Mouse (Mus musculus) spleen, embryonic (tissue): ENCODE measurements around the gene H2afy.

Experiments
- CTCF ChIA-PET: fragments of 350-600 bp; sonication (Branson Sonifier 250); formaldehyde crosslinking; loops from one replicate; lab custom pipeline; 2022; lab: Charles Lee

H2afy gene

DNA sequence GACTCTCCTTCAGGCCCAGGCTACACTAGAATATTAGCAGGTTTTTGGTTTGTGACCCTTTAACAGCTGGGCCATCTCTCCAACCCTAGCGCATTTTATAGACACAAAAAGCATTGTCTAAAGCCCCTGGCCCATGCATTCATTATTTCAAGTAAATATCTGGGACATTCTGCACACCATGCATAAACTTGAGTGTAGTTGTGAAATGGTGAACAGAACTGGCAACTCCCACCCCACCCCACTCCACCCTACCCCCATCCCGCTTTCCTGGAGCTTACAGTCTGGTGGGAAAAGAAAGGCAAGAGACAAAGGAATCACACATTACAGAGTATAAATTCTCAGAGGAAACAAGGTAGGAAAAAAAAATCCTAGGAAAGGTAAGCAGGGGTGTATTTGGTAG lies at the start of gene H2afy:
Gene H2afy (minus strand): TSS at position 162 of the 400 bp plus-strand sequence.
- CTCF ChIA-PET, result no interaction called here

DNA sequence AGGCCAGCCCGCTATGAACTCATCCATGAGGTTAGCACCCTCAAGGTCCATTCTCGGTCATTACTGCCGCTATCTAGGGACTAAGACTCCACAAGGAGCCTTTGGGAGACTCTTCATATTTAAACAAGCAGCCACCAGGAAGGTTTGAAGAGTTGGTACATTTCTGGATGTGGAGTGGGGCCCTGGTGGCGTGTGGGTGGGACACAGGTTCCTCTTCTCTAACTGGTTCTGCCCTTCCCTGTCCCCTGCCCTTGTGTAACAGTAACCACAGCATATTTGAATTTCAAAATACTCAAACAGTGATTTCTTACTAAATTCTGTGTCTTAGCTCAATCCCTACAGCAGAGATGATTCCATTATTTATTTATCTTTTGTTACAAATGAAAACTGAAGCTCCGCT lies 47.5 kb upstream of the H2afy start:
- CTCF ChIA-PET, result interaction anchor here (0.6 kb wide), 1 partner anchor 1754 kb away, joined by 14 read pairs; no protein-coding TSS in a partner anchor

DNA sequence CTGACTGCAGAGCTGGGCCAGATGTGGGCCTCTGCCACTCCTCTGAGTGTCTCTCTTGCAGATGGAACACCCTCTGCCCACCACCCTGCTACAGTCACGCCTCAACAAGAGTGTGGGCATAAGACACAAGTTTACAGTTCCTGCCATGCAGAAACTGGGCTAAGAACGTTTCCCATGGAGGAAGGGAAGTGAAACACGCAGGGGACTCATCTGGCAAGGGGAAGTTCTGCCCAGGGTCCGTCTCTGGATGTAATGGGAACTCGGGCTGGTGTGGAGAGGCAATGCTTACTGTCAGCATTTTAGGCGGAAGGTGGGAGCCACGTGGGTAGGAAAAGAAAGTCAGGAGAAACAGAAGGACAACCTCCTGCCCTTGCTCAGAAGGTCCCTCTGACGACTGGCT lies 45.3 kb upstream of the H2afy start:
- CTCF ChIA-PET, result no interaction called here

DNA sequence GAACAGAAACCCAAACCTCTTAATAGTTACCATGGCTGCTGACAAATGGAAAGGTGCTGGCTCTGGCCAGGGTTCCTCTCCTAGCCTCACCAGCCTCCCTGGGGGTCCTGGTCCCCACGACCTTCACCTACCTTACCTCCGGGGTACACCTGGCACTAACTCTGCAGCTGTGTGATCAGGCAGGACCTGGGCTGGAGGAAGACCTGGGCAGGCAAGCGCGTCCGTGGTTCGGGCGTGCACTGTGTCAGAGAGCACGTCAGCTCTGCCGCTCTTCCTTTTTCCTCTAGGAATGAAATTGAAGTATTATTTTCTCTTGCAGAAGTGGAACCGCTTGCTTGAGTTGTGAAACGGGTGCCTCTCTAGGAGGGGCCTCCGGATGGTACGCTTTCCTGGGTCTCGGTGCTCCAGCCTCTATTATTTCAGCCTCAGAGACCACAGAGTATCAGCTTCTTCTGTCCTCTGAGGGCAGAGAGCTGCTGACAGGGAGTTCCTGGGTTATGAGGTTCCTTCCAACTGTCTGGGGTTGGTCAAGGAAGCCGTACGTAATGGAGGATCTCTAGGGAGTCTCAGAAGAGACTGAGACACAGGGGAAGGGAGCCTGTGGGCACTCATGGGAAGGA lies 42.4 kb upstream of the H2afy start, which contains the start of gene Tifab:
Gene Tifab (minus strand): TSS at position 470 of the 620 bp plus-strand sequence.
- CTCF ChIA-PET, result no interaction called here

DNA sequence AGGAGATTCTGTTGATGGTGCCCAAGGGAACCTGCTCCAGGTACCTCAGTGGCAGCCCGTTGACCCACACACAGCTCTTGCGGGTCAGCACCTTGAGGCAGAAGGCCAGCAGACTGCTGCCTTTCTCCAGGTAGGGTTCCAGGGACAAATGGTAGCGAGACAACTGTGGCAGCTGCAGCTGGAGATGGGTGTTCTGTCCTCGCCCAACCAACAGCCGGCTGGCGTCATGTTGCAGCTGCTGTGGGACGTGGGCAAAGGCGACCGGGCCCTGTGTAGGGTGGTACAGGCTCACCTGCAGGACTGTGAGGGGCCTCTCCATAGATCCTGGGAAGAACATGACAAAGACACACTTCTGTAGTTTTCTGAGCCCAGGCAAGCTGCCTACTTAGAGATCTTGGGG lies 40.1 kb upstream of the H2afy start:
- CTCF ChIA-PET, result interaction anchor here (1.1 kb wide), 1 partner anchor 11 kb away, joined by 3 read pairs; no protein-coding TSS in a partner anchor

DNA sequence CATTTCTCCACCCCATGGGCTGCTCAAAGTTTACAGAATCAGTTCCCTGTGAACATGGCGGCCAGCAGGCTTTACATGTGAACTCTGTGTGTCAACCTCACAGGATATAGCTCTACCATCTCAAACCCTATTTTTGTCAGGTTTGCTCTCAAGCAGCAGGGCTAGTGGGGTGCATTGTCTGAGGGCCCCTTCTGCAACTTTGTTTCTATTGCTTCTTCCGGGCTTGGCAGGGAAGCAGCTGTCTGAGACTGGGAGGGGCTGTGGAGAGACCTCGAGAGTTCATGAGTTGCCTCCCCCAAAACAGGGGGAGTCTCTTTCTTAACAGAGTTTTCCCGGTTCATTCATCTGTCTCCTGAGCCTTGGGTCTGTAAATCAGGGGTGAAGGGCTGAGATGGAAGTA lies 39.7 kb upstream of the H2afy start:
- CTCF ChIA-PET, result interaction anchor here (1.1 kb wide), 1 partner anchor 11 kb away, joined by 3 read pairs; no protein-coding TSS in a partner anchor

DNA sequence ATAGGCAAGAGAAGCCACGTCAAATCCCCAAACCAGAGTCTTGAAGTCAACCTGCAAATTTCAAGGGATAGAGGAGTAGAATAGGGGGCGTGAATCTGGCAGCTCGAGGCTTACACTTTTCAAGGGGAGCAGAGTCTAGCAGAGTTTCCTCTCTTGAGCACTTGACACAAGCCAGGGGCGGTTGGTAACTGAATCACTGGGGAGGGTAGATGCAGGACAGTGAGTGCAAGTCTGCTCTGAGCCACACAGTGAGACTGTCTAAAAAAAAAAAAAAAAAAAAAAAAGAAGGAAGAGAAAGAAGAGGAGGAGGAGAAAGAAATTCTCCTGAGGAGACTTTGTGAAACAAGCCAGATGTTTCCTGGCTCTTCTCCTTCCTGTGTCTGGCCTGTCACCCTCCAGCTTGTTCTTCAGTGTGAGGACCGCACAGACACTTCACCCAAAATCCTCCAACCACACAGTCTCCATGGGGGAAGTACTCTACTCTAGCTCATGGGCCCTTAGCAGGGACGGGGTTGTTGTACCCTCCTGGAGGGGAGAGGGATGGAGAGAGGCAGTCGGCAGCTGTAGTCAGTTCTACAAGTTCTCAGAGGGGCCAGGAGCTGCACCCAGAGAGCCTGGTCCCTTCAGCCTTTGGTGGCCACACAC lies 36.9 kb upstream of the H2afy start:
- CTCF ChIA-PET, result interaction anchor here (0.6 to 0.8 kb wide), 3 partner anchors 20 to 35 kb away, joined by 3 to 5 read pairs (median 3); no protein-coding TSS in a partner anchor

DNA sequence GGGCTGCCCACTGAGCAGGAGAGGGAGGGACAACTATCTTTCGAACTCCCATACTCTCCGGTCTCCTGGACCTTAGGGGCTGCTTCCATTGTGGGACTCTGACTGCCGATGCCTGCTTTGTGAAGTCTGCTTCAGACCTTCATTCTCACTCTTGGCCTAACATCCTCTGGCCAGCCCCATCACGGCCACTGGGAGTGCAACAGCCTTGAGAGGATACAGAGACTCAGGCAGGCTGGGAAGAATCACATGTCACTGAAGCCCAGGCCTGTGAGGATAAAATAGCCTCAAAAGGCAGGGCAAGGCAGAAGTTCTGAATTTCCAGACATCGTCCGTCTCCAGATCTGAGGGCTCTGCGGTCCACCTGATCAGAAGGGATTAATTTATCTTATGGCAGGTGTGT lies 35.9 kb upstream of the H2afy start:
- CTCF ChIA-PET, result no interaction called here

DNA sequence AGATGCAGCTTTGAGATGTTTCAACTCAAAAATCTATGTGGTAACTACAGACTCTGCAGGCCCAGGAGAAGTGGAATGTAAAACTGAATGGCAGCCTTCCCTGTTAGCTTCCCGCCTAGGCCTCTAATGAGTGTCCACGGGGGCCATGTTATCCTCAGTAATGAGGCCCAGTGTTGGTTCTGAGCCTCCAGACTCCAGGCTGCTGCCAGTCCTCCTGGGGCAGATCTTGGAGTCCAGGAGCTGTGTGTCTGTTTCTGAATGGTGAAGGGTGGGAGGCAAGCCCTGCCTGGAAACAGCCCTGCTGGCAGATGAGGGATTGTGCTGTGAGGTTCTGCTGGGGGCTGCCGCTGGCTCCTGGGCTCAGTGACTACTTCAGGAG lies 32.2 kb upstream of the H2afy start:
- CTCF ChIA-PET, result interaction anchor here (0.6 to 0.7 kb wide), 2 partner anchors 17 to 110 kb away, joined by 3 to 14 read pairs; no protein-coding TSS in a partner anchor

DNA sequence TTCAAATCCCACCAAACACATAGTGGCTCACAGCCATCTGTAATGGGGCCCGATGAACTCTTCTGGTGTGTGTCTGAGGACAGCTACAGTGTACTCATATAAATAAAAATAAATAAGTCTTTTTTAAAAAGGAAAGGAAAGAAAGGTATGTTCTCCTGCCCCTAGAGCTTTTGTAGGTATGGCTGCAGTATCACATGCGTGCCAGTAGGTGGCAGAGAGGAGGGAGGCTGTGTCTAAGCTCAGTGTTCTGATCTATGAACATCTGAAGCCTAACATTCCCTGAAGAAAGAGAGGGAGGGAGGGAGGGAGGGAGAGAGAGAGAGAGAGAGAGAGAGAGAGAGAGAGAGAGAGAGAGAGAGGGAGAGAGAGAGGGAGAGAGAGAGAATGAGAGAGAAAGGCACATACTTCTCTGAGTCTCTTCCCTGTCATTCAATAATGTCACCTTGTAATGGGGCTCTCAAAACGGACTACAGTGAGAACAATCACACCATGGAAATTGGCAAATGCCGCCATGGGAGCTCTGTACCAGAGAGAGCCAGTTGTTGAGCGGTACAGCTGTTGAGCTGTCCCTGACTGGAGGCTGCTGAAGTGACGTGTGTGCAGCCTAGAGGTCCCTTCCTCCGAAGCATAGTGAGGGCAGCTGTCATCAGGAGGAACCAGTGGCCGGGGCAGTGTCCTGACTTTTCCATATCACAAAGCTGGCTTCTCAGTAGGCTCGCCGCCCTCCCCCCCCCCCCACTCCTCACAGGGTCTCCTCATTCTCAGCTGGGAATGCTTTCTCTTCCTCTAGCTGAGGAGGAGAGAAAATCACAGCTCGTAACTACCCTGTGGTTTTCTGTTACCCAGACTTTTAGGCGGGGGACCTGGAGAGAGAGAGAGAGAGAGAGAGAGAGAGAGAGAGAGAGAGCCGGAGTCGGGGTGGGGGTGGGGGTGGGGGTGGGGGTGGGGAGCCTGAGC lies 31.6 kb upstream of the H2afy start:
- CTCF ChIA-PET, result interaction anchor here (0.6 to 1.7 kb wide), 3 partner anchors 14 to 109 kb away, joined by 3 to 8 read pairs (median 4); no protein-coding TSS in a partner anchor

DNA sequence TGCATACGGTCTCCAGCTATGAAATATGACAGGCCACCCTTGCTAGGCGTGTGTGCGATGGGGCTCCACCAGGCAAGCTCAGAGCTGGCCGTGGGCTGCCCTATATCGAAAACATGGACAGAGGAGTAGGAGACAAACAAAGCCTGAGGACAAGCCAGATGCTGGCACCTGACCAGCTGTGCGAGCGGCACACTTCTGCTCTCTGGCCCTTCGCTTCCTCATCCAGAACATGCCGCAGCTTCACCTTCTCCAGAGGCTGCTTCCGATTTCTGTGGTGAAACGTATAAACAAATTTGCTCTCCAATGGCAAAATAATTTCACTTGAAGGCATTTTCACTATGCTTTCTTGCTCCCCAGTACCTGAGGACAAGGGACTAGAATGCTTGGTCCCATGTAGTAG lies 29.4 kb upstream of the H2afy start:
- CTCF ChIA-PET, result no interaction called here

DNA sequence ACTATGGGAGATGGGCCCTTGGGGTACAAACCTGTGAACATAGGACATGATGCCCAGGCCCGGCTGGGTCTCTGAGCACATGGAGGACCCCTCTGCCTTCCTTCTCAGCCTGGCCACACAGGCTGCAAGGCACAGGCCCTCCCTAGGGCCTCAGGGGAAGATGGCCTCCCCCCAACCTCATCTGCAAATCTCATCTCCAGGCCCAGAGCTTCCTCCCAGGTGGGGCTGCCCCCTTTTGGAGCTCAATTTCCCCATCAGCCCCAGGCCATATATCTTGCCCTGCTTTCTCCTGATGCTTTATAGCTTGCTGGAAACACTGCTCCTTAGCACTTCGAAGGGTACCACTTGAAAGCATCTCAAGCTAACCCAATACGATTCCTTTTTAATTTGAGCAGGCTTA lies 28.2 kb upstream of the H2afy start:
- CTCF ChIA-PET, result interaction anchor here (1.0 kb wide), 1 partner anchor 11 kb away, joined by 3 read pairs; no protein-coding TSS in a partner anchor

DNA sequence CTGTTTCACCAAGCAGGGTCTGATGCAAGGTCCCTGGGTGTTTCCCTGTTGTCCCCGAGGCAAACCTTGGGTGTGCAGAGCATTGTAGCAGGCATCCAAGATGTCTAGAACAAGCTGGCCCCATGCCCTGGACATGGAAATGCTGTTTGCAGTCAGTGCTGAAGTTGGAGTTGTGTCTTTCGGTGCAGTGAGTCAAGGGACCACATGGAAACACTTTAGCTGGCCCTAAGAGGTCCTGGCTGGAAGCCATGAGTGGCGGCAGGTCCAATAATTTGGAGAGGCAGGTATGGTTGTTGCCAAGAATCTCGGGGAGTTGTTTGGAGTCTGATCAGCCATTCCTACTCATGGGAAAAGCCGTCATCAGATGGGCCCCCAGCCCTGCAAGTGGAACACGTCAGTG lies 27.6 kb upstream of the H2afy start:
- CTCF ChIA-PET, result no interaction called here

DNA sequence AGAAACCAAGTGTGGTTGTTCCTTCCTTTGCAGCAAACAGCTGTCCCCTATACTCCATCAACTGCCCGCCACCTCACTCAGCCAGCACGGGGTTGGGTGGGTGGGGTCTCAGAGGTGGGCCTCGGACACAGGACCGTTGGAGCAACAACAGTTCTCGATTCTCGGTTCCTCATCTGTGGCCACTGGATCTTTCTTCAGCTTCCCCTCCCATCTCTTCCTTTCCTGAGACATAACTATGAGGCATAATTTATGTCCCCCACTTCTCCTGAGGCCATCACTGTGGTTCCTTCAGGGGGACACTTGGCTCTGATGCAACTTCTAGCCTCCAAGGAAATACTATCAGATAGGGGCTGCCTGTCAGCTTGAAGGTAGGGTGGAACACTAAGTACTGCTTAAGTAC lies 26.7 kb upstream of the H2afy start:
- CTCF ChIA-PET, result no interaction called here

DNA sequence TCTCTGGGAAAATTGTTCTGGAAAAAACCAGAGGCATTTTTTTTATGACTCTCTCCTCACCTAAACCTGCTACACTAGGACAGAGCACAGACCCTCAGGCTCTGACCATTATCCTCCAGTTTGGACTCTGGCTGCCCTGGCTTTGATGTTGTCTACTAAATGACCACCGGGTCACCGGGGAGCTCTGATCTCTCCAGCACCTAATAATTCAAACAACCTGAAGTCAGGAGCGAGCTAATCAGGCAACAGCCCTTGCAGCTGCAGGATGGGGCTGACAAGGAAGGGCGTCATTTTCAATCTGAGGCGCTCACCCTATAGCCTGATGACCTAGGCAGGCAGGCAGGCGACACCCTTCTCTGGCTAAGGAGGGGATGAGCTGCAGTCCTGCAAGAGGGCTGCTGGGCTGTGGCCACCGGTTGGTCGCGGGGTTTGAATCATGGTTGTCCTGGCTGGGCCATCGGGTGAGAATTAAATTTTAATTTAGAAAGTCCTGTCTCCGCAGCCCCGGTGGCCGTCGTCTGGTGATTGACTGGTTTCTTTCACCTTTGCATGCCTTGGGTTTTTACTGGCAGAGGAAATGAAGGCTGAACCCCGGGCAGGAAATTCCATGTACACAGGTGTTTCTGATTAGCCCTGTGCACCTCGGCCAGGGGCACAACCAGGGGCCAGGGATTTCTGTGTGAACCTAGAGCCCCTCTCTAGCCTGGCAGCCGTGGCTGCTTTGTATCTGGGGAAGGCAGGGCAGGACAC lies 23.6 kb upstream of the H2afy start:
- CTCF ChIA-PET, result no interaction called here

DNA sequence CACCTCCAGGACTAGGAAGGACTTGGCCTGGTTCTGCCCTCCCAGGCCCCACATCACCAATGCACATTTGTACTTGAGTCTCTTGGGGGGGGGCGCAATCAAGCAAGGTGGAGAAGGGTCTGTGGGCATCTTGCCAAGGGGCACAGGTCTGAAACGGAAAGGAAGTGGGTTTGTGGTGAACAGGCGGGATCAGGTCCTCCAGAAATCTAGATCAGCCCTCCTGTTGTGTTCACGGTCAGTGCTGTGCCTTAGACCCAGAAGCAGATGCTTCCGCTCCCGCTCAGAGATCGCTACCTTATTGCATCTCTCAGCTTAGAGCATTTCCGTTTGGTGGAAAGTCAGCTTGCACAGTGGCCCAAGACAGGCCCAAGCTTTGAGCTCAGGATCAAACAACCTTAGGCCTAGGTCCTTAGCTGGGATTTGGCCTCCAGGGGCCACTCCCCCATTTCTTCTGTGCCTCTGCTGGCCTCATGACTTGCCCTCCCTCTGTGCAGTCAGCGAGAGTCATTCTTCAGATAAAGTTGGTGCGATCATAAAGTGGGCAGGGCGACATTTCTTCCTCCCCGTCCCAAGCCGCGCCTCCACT lies 22.9 kb upstream of the H2afy start:
- CTCF ChIA-PET, result no interaction called here

DNA sequence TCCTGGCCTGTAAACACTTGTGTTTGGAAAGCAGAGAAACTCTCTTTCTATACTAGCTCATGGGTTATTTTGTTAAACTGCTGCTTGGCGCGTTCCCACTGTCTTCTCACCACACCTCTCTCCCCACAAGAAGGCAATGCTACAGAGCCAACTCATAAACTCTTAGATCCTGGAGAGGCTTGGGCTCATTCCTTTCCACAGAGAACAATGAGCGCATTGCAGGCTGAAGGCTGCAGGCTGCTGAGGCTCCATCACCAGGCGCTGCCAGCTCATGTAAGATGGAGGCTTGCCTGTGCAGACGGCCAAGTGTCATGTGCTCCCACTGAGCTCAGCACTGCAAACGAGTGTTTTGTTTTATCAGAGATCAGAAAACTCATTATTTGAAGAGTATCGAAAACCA lies 19.5 kb upstream of the H2afy start:
- CTCF ChIA-PET, result no interaction called here

DNA sequence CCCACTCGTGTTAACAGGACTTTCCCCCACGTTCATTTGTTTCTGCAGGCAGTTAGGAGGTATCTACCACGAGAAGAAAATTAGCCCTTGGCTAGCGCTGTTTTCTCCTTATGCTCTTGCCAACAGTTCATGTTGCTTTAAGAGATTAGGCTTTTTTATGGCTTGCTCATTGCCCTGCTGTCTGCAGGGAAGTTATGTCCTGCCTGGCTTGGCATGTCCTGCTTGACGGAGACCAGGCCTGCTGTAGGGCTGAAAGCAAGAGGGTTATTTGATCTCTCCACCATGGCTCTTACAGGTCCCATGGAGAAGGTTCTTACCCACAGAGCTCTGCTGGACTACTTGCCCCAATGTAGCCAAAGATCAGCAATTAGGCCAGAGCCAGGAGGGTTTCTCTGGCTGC lies 18.9 kb upstream of the H2afy start:
- CTCF ChIA-PET, result interaction anchor here (0.6 kb wide), 1 partner anchor 486 kb away, joined by 3 read pairs; no protein-coding TSS in a partner anchor

DNA sequence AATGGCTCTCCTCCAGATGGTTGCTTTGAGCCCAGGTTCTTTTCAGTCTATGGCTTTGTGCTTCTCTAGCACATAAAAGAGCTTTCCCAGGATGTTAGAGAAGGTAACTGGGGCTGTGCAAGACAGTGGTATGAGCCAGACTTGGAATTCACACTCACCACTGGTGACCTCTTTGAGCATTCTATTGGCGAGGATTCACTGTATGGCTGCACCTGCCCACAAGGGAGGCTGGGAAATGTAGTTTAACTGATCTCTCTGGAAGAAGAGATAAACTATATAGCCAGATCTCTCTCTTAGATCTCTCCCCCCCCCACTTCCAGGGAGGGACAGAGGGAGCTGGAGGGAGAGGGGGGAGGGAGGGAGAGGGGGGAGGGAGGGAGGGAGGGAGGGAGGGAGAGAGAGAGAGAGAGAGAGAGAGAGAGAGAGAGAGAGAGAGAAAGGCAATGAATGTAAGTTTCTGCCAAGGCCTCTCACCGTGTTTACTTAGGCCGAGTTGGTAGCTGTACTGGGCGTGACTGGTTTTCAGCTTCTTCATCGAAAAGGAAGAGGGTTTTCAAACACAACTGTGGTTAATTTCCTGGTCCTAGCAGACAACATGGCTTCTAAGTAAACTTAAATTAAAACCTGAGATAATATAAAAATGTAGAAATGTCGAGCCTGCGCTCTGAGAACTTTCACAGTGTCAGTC lies 16.8 kb upstream of the H2afy start:
- CTCF ChIA-PET, result interaction anchor here (0.6 to 0.8 kb wide), 2 partner anchors 14 to 20 kb away, joined by 5 to 8 read pairs; no protein-coding TSS in a partner anchor
